Mouse (Mus musculus) bone marrow, adult 2 months (tissue): Measurements from ENCODE around the gene Fam131a. TPM values are rescaled to one million over a fixed set of nuclear protein-coding genes. Genes with fewer than 3 reads are reported as not detected.

ENCODE experiments used
- H3K27ac ChIP-seq: fragments of 200-500 bp; 2 replicates; pipeline ENCODE4 v1.5.1; 2012; ENCODE audit warnings: low read depth, mild to moderate bottlenecking, control low read depth, inconsistent platforms, low read length; ENCODE audit not compliant: control insufficient read depth, poor library complexity, insufficient read depth
- H3K4me1 ChIP-seq: fragments of 200-500 bp; 2 replicates; pipeline ENCODE4 v1.6.1; 2011; ENCODE audit warnings: low read length; ENCODE audit not compliant: control insufficient read depth, insufficient read depth
- H3K4me3 ChIP-seq: fragments of 200-500 bp; replicated peaks from 2 replicates; pipeline ENCODE3; 2011; ENCODE audit warnings: mild to moderate bottlenecking, low read depth, low read length, control low read depth; ENCODE audit not compliant: control insufficient read depth
- CTCF ChIP-seq: fragments of 200-500 bp; IDR thresholded peaks from 2 replicates; pipeline ENCODE4 v1.5.1; 2011; ENCODE audit warnings: low read length, control low read depth; ENCODE audit not compliant: control insufficient read depth, insufficient read depth
- POLR2A ChIP-seq: fragments of 200-500 bp; IDR thresholded peaks from 2 replicates; pipeline ENCODE4 v1.6.1; 2011; ENCODE audit warnings: low read depth, mild to moderate bottlenecking, control low read depth, low read length, borderline replicate concordance; ENCODE audit not compliant: control insufficient read depth
- WGBS: fragments of 180-500 bp; shearing (Covaris S2); methylation state at CpG from one replicate; pipeline ENCODE4 v1.1.7; 2018; 5-methylcytosine and 5-hydroxymethylcytosine counted together
- polyA plus RNA-seq: library from polyadenylated mRNA; stranded (reverse); fragments of >200 nt; gene quantifications from 2 replicates; pipeline ENCODE4 v1.2.4, GENCODE M21; 2011; ENCODE audit warnings: low replicate concordance; ENCODE audit not compliant: missing spikeins, insufficient read depth, insufficient read length

The Fam131a gene
- polyA plus RNA-seq, 1 experiment: 7.0 TPM

DNA sequence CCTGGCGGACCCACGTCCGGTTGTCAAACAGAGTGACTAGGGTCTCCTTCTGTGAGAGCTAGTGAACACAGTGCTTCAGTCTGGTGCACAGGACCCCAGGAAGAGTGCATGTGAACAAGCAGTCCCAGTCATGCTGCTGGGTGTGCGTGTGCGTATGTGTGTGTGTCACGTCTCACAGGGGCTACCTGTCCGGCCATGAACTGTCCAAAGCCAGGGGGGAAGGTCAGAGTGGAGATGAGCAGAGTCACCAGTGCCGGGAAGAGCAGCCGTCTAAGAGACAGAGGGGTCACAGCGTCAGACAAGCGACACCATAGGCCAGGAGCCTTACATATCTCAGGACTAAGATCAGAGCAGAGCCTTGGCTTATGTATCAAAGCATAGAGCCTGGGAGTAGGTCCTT lies 17.3 kb downstream of the Fam131a start:
- H3K4me3 ChIP-seq: no peak overlapping the region
- WGBS: 92% methylated on average over 11 of the region's 11 CpGs
- H3K27ac ChIP-seq: no peak overlapping the region
- no peaks in the 10 kb centered on the region for H3K4me1 ChIP-seq
- no peak for TF ChIP-seq POLR2A
- TF ChIP-seq CTCF: no peak

DNA sequence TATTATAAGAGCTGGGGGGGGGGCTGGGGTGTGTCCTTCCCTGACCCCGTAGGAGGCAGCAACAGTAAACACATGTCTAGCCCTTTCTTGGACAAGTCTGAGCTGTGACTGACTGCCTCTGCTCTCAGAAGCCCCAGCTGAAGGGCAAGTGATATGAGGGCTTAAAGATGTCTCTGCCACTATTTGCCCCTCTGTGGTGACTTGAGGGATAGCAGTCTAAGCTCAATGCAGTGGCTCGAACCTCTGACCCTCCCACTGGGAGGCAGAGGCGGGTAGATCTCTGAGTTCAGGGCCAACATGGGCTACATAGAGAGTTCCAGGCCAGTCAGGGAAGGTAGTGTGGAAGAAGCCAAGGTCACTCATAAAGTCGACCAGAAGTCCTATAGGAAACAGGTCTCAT lies 17.8 kb downstream of the Fam131a start:
- Histone ChIP-seq H3K27ac (no peak overlapping the region), H3K4me1 (no peaks in the 10 kb centered on the region), H3K4me3 (no peak overlapping the region)
- TF ChIP-seq CTCF: no peak
- TF ChIP-seq POLR2A: no peak
- WGBS: 59% methylated on average over 4 of the region's 4 CpGs

- 88% methylated on average over 9 of the region's 9 CpGs for WGBS
- TF ChIP-seq CTCF: no peak
- no peak for TF ChIP-seq POLR2A
- no peak overlapping the region for H3K4me3 ChIP-seq
- H3K4me1 ChIP-seq: no peaks in the 10 kb centered on the region
- H3K27ac ChIP-seq: no peak overlapping the region
These were observed 19.1 kb downstream of the Fam131a start for GRCm38 (mm10) chr16:20712190-20712589.

DNA sequence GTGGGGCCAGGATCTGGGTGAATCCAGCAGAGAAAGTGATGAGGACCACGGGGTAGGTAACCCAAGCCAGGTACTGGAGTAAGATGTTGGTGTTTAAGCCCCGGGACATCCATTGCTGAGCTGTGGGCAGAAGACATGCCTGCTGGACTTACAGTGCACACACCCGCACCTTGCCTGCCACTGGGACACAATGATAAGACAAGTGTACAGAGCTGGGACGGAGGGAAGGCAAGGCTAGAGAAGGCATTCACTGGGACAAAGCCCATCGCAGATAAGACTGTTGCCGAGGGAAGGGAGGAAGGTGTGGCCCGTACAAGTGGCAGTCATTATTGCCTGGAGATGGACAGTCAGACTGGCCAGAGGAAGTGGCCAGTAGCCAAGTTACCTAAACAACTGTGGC lies 19.8 kb downstream of the Fam131a start:
- WGBS: 64% methylated on average over 7 of the region's 7 CpGs
- Histone ChIP-seq H3K4me1 (no peaks in the 10 kb centered on the region), H3K4me3 (no peak overlapping the region), H3K27ac (0 out of 2 replicates have a peak overlapping the region, but pooled peaks have one; percentile 5)
- no peak for TF ChIP-seq CTCF
- TF ChIP-seq POLR2A: no peak

- TF ChIP-seq POLR2A: no peak
- TF ChIP-seq CTCF: no peak
- Histone ChIP-seq H3K4me3 (peak overlapping the region; percentile 40), H3K27ac (no peak overlapping the region), H3K4me1 (no peaks in the 10 kb centered on the region)
- 76% methylated on average over 11 of the region's 11 CpGs for WGBS
These were observed 21.5 kb downstream of the Fam131a start for GRCm38 (mm10) chr16:20714307-20715080.

GRCm38 (mm10) chr16:20715161-20715560 lies 22.1 kb downstream of the Fam131a start:
- WGBS: 75% methylated on average over 2 of the region's 2 CpGs
- no peak overlapping the region for H3K27ac ChIP-seq
- no peak for TF ChIP-seq POLR2A
- no peaks in the 10 kb centered on the region for H3K4me1 ChIP-seq
- H3K4me3 ChIP-seq: peak overlapping the region; percentile 63

DNA sequence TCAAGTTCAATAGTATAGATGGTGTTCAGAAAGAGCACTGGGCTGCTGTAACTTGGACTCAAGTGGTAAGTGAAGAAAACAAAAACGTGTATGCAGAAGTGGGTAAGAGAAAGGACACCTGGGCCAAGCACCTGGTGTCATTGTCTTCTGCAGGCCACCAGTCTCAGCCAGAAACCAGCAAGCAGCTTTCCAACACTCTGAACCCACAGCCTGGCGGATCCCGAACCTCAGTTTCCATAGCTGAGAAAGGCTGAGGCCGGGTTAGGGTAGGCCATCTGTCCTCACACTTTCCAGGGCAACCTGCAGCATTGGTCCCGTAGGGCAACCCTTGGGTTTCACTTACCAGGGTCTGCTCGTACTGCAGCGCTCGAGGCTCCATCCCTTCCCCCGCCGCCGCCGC lies 22.5 kb downstream of the Fam131a start:
- TF ChIP-seq CTCF: no peak
- no peak for TF ChIP-seq POLR2A
- Histone ChIP-seq H3K4me3 (peak overlapping the region; percentile 63), H3K27ac (peak overlapping the region; percentile 57; the same call in 1 of the 2 replicates), H3K4me1 (no peaks in the 10 kb centered on the region)
- 9% methylated on average over 12 of the region's 12 CpGs for WGBS

DNA sequence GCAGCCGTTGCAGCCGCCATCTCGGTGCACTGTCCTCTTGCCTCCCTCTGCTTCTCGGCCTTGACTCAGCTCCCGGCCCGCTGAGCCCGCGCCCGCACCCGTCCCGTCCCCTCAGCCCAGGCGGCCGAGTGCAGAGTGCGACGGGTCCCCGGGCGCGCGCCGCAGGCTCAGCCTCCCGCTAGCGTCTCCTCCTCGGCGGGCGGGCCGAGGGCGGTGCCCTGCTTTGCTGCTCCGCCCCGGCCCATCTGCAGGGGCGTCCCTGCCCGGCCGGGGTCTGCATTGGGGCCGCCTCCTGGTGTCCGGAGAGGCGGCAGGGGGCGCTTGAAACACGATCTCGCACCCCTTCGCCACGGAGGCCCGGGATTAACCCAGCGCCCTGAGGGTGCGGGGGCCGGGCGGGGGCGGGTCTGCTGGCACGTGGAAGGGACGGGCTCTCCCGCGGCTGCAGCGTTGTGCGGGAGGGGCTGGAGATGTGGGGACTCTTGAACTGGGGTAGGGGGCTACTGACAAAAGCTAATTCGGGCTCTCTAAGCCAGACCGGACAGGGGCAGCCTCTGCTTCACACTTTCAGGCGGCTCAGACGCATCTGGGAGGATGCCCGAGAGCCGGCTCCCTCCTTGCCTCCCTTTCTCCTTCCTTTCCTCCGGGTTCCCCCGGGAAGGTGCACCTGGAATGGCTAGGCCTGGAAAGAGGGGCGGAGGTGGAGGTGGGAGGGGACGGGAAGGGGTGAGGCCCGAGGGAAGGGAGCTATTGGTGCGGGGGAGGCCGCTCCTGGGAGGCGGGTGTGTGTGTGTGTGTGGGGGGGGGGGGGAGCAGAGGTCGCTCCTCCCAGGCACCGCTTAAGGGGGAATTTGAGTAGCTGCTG lies 23.2 kb downstream of the Fam131a start:
- under 1% methylated on average over 68 of the region's 68 CpGs for WGBS
- H3K4me3 ChIP-seq: peak overlapping the region; percentile 63
- H3K27ac ChIP-seq: peak overlapping the region; percentile 57; the same call in 1 of the 2 replicates
- TF ChIP-seq CTCF (no peak), POLR2A (peak; percentile 52; the same call in 1 of the 2 replicates)
- no peaks in the 10 kb centered on the region for H3K4me1 ChIP-seq
